Mouse (Mus musculus) bone marrow, adult 2 months (tissue): ENCODE measurements around the gene Plekhg1. TPM values are rescaled to one million over a fixed set of nuclear protein-coding genes. Genes with fewer than 3 reads are reported as not detected.

Experiments used
- H3K27ac ChIP-seq: fragments of 200-500 bp; 2 replicates; pipeline ENCODE4 v1.5.1; 2012; ENCODE audit warnings: low read depth, mild to moderate bottlenecking, control low read depth, inconsistent platforms, low read length; ENCODE audit not compliant: control insufficient read depth, poor library complexity, insufficient read depth
- H3K4me1 ChIP-seq: fragments of 200-500 bp; 2 replicates; pipeline ENCODE4 v1.6.1; 2011; ENCODE audit warnings: low read length; ENCODE audit not compliant: control insufficient read depth, insufficient read depth
- H3K4me3 ChIP-seq: fragments of 200-500 bp; replicated peaks from 2 replicates; pipeline ENCODE3; 2011; ENCODE audit warnings: mild to moderate bottlenecking, low read depth, low read length, control low read depth; ENCODE audit not compliant: control insufficient read depth
- CTCF ChIP-seq: fragments of 200-500 bp; IDR thresholded peaks from 2 replicates; pipeline ENCODE4 v1.5.1; 2011; ENCODE audit warnings: low read length, control low read depth; ENCODE audit not compliant: control insufficient read depth, insufficient read depth
- POLR2A ChIP-seq: fragments of 200-500 bp; IDR thresholded peaks from 2 replicates; pipeline ENCODE4 v1.6.1; 2011; ENCODE audit warnings: low read depth, mild to moderate bottlenecking, control low read depth, low read length, borderline replicate concordance; ENCODE audit not compliant: control insufficient read depth
- WGBS: fragments of 180-500 bp; shearing (Covaris S2); methylation state at CpG from one replicate; pipeline ENCODE4 v1.1.7; 2018; 5-methylcytosine and 5-hydroxymethylcytosine counted together
- polyA plus RNA-seq: library from polyadenylated mRNA; stranded (reverse); fragments of >200 nt; gene quantifications from 2 replicates; pipeline ENCODE4 v1.2.4, GENCODE M21; 2011; ENCODE audit warnings: low replicate concordance; ENCODE audit not compliant: missing spikeins, insufficient read depth, insufficient read length

Plekhg1 gene
- polyA plus RNA-seq, 1 experiment: 4.6 TPM

GRCm38 (mm10) chr10:3844430-3844829, 104.3 kb downstream of the Plekhg1 start:
- Histone ChIP-seq H3K4me3 (no peak overlapping the region), H3K27ac (no peak overlapping the region), H3K4me1 (no peaks in the 10 kb centered on the region)
- whole genome bisulfite sequencing: 74% methylated on average over 5 of the region's 5 CpGs
- TF ChIP-seq POLR2A: no peak

GRCm38 (mm10) chr10:3847021-3847420, 106.9 kb downstream of the Plekhg1 start:
- Histone ChIP-seq H3K27ac (no peak overlapping the region), H3K4me1 (no peaks in the 10 kb centered on the region), H3K4me3 (no peak overlapping the region)
- no peak for TF ChIP-seq CTCF
- no peak for TF ChIP-seq POLR2A
- 85% methylated on average over 2 of the region's 2 CpGs for WGBS

- H3K4me3 ChIP-seq: no peak overlapping the region
- no peak overlapping the region for H3K27ac ChIP-seq
- TF ChIP-seq CTCF: no peak
- no peak for TF ChIP-seq POLR2A
- H3K4me1 ChIP-seq: no peaks in the 10 kb centered on the region
- WGBS: 78% methylated on average over 2 of the region's 2 CpGs
Observed at GRCm38 (mm10) chr10:3851461-3851860, 111.3 kb downstream of the Plekhg1 start.

- no peak overlapping the region for H3K4me3 ChIP-seq
- TF ChIP-seq CTCF (no peak), POLR2A (no peak)
- H3K4me1 ChIP-seq: no peaks in the 10 kb centered on the region
- 75% methylated on average over 3 of the region's 3 CpGs for WGBS
- H3K27ac ChIP-seq: no peak overlapping the region
Observed at GRCm38 (mm10) chr10:3852733-3853132, 112.6 kb downstream of the Plekhg1 start.

GRCm38 (mm10) chr10:3857912-3858311, 117.7 kb downstream of the Plekhg1 start:
- no peak for TF ChIP-seq CTCF
- TF ChIP-seq POLR2A: no peak
- Histone ChIP-seq H3K4me3 (no peak overlapping the region), H3K4me1 (no peaks in the 10 kb centered on the region), H3K27ac (no peak overlapping the region)
- 69% methylated on average over 5 of the region's 5 CpGs for WGBS

GRCm38 (mm10) chr10:3858437-3858836, 118.3 kb downstream of the Plekhg1 start:
- 88% methylated on average over 4 of the region's 4 CpGs for WGBS
- H3K27ac ChIP-seq: no peak overlapping the region
- no peak for TF ChIP-seq POLR2A
- TF ChIP-seq CTCF: no peak
- H3K4me1 ChIP-seq: no peaks in the 10 kb centered on the region
- no peak overlapping the region for H3K4me3 ChIP-seq

GRCm38 (mm10) chr10:3858961-3859714, 119.0 kb downstream of the Plekhg1 start:
- H3K4me3 ChIP-seq: no peak overlapping the region
- WGBS: 61% methylated on average over 11 of the region's 11 CpGs
- H3K27ac ChIP-seq: no peak overlapping the region
- H3K4me1 ChIP-seq: no peaks in the 10 kb centered on the region
- no peak for TF ChIP-seq POLR2A
- TF ChIP-seq CTCF: no peak

GRCm38 (mm10) chr10:3863411-3864195, 123.4 kb downstream of the Plekhg1 start:
- 33% methylated on average over 12 of the region's 12 CpGs for WGBS
- no peak overlapping the region for H3K4me3 ChIP-seq
- H3K4me1 ChIP-seq: no peaks in the 10 kb centered on the region
- TF ChIP-seq CTCF (no peak), POLR2A (no peak)
- no peak overlapping the region for H3K27ac ChIP-seq

GRCm38 (mm10) chr10:3864196-3864540, 124.0 kb downstream of the Plekhg1 start:
- TF ChIP-seq POLR2A (no peak), CTCF (no peak)
- no peaks in the 10 kb centered on the region for H3K4me1 ChIP-seq
- 84% methylated on average over 6 of the region's 6 CpGs for WGBS
- no peak overlapping the region for H3K27ac ChIP-seq
- H3K4me3 ChIP-seq: no peak overlapping the region
